Mouse (Mus musculus): ENCODE data around the gene Cd3e. TPM values are rescaled to one million over a fixed set of nuclear protein-coding genes. Genes with fewer than 3 reads are reported as not detected.

Cd3e gene
- polyA plus RNA-seq, 1 experiment from 2014 or later = not detected

DNA sequence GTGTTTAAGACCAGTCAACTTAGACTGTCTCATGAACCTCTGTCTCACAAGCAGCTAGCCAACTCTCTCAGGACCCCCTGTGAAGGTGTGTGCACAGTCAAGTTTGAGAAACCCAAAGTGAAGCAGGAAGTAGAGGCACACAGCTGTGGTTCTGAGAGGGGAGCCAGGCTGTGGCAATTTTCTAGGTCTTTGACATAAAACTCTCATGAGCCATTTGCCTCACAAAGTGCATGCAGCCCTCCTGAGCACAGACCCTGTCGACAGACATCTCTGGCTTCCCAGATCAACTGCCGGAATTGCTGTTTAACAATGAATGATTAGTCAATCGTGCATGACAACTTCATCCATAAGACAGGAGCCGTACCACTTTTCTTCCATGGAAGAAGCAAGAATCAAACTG lies 1.1 kb downstream of the Cd3e start:
- Histone ChIP-seq H3K4me2 (no peak overlapping the region), H3K9me3 (replicated peaks; ENCODE audit: control insufficient read depth, low read length) (no peaks in the 10 kb centered on the region), H3K9ac (ENCODE audit: low read depth, low read length) (no peak overlapping the region), H3K36me3 (ENCODE audit: control insufficient read depth, insufficient read depth, low read length) (no peaks in the 10 kb centered on the region), H3K27me3 (ENCODE audit: control insufficient read depth, insufficient read depth, low read length) (0 out of 2 replicates have a peak, but pooled peaks cover 2% of the 10 kb centered on the region), H3K4me1 (ENCODE audit: control insufficient read depth, insufficient read depth, low read length) (no peaks in the 10 kb centered on the region), H3K4me3 (ENCODE audit: low read depth, low read length) (no peak overlapping the region), H3K27ac (ENCODE audit: low read depth, low read length) (no peak overlapping the region)
- WGBS (ENCODE audit: insufficient replicate concordance) = 79% methylated on average over 4 of the region's 4 CpGs
- ATAC-seq (replicated peaks; ENCODE audit: insufficient number of reproducible peaks, low FRiP score, low TSS enrichment) = no peak

DNA sequence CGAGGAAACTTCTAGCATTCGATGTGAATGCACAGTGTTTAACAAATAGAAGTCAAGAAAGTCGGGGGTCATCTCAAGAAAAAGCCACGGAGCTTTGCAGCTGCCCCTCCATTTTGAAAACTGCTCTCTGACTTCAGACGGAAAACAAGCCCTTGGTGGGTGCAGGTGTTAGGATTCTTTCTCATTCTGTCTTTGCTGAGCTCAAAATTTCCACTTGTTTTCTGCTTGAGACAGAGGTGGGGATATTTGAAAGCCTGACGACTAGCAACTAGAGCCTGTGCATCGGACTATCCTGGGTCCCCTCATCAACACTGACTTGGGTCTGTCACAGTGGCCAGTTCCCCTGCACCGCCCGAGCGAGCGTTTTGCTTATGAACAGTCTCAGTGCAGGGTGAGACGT lies 2.0 kb downstream of the Cd3e start:
- H3K9ac ChIP-seq (ENCODE audit: low read depth, low read length) = no peak overlapping the region
- no peak overlapping the region for H3K4me3 ChIP-seq (ENCODE audit: low read depth, low read length)
- H3K27ac ChIP-seq (ENCODE audit: low read depth, low read length) = no peak overlapping the region
- H3K9me3 ChIP-seq (replicated peaks; ENCODE audit: control insufficient read depth, low read length) = no peaks in the 10 kb centered on the region
- H3K4me2 ChIP-seq = no peak overlapping the region
- ATAC-seq (replicated peaks; ENCODE audit: insufficient number of reproducible peaks, low FRiP score, low TSS enrichment) = no peak
- 0 out of 2 replicates have a peak, but pooled peaks cover 2% of the 10 kb centered on the region for H3K27me3 ChIP-seq (ENCODE audit: control insufficient read depth, insufficient read depth, low read length)
- WGBS (ENCODE audit: insufficient replicate concordance) = 71% methylated on average over 12 of the region's 12 CpGs
- no peaks in the 10 kb centered on the region for H3K4me1 ChIP-seq (ENCODE audit: control insufficient read depth, insufficient read depth, low read length)
- no peaks in the 10 kb centered on the region for H3K36me3 ChIP-seq (ENCODE audit: control insufficient read depth, insufficient read depth, low read length)

DNA sequence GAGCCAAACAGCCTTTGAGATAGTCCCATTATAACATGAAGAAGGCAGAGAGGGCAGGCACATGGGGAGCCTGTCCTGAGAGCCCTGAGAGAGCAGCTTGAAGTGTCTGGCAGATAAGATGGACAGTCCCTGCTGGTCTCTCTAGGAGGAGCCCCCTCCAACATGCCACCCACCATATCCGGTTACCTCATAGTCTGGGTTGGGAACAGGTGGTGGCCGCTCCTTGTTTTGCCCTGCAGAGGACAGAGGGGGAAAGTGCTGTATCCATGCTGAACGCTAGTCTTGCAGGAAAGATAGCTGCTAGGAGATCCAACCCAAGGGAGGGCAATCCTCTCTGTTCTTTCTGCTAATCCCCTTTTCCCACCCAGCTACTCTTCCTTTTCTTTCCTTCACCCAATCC lies 9.2 kb downstream of the Cd3e start:
- H3K36me3 ChIP-seq (ENCODE audit: control insufficient read depth, insufficient read depth, low read length) = no peaks in the 10 kb centered on the region
- 0 out of 2 replicates have a peak, but pooled peaks cover 2% of the 10 kb centered on the region for H3K4me1 ChIP-seq (ENCODE audit: control insufficient read depth, insufficient read depth, low read length)
- no peak overlapping the region for H3K27ac ChIP-seq (ENCODE audit: low read depth, low read length)
- no peak overlapping the region for H3K4me2 ChIP-seq
- no peak; the same call in 1 of the 2 replicates for ATAC-seq (replicated peaks; ENCODE audit: insufficient number of reproducible peaks, low FRiP score, low TSS enrichment)
- H3K4me3 ChIP-seq (ENCODE audit: low read depth, low read length) = no peak overlapping the region
- no peaks in the 10 kb centered on the region for H3K9me3 ChIP-seq (replicated peaks; ENCODE audit: control insufficient read depth, low read length)
- 0 out of 2 replicates have a peak, but pooled peaks cover 2% of the 10 kb centered on the region for H3K27me3 ChIP-seq (ENCODE audit: control insufficient read depth, insufficient read depth, low read length)
- 51% methylated on average over 3 of the region's 3 CpGs for WGBS (ENCODE audit: insufficient replicate concordance)
- no peak overlapping the region for H3K9ac ChIP-seq (ENCODE audit: low read depth, low read length)

DNA sequence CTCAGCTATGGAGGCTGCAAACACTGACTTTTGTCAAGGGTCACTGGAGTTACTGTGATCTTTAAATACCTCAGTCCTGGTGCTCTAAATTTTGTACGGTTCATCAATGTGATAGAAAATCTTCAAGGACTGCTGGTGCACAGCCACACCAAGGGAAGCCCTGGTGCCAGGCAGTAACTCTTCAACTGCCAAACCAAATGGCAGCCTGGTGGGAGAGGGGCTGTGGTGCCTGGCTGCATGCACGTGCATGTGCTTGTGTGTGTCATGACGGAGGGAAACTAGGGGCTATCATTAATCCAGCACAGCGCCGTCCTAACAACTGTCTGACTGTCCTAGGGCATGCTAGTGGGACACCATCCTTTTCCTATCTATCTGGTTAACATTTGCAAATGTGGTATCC lies 9.7 kb downstream of the Cd3e start:
- no peak for ATAC-seq (replicated peaks; ENCODE audit: insufficient number of reproducible peaks, low FRiP score, low TSS enrichment)
- 0 out of 2 replicates have a peak, but pooled peaks cover 2% of the 10 kb centered on the region for H3K27me3 ChIP-seq (ENCODE audit: control insufficient read depth, insufficient read depth, low read length)

DNA sequence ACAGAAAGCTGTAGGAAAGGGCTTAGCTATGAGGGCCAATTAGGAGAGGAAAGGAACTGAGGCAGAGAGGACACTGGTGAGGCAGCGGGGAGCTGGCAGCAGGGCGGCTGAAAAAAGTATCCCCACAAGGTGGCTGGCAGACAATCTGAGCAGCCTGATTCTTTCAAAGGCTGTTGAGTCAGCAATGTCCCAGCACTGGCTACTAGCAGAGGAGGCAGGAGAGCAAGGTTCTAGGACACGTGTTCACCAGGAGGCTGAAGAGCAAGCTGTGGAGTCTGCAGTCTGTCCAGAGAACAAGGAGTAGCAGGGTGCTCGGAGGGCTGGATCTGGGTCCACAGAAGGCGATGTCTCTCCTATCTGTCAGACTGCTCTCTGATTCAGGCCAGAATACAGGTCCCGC lies 10.3 kb downstream of the Cd3e start:
- ATAC-seq (replicated peaks; ENCODE audit: insufficient number of reproducible peaks, low FRiP score, low TSS enrichment) = no peak
- Histone ChIP-seq H3K27ac (ENCODE audit: low read depth, low read length) (no peak overlapping the region), H3K4me2 (no peak overlapping the region), H3K36me3 (ENCODE audit: control insufficient read depth, insufficient read depth, low read length) (no peaks in the 10 kb centered on the region), H3K4me1 (ENCODE audit: control insufficient read depth, insufficient read depth, low read length) (0 out of 2 replicates have a peak, but pooled peaks cover 2% of the 10 kb centered on the region), H3K27me3 (ENCODE audit: control insufficient read depth, insufficient read depth, low read length) (0 out of 2 replicates have a peak, but pooled peaks cover 2% of the 10 kb centered on the region), H3K9ac (ENCODE audit: low read depth, low read length) (no peak overlapping the region), H3K9me3 (replicated peaks; ENCODE audit: control insufficient read depth, low read length) (no peaks in the 10 kb centered on the region), H3K4me3 (ENCODE audit: low read depth, low read length) (no peak overlapping the region)
- WGBS (ENCODE audit: insufficient replicate concordance) = 50% methylated on average over 6 of the region's 6 CpGs

More for the DNA sequence above, 9.7 kb downstream of the Cd3e start:
- Histone ChIP-seq H3K27ac (ENCODE audit: low read depth, low read length) (no peak overlapping the region), H3K4me1 (ENCODE audit: control insufficient read depth, insufficient read depth, low read length) (0 out of 2 replicates have a peak, but pooled peaks cover 2% of the 10 kb centered on the region), H3K9me3 (replicated peaks; ENCODE audit: control insufficient read depth, low read length) (no peaks in the 10 kb centered on the region), H3K4me3 (ENCODE audit: low read depth, low read length) (no peak overlapping the region), H3K4me2 (no peak overlapping the region), H3K36me3 (ENCODE audit: control insufficient read depth, insufficient read depth, low read length) (no peaks in the 10 kb centered on the region), H3K9ac (ENCODE audit: low read depth, low read length) (no peak overlapping the region)
- 77% methylated on average over 5 of the region's 5 CpGs for WGBS (ENCODE audit: insufficient replicate concordance)

DNA sequence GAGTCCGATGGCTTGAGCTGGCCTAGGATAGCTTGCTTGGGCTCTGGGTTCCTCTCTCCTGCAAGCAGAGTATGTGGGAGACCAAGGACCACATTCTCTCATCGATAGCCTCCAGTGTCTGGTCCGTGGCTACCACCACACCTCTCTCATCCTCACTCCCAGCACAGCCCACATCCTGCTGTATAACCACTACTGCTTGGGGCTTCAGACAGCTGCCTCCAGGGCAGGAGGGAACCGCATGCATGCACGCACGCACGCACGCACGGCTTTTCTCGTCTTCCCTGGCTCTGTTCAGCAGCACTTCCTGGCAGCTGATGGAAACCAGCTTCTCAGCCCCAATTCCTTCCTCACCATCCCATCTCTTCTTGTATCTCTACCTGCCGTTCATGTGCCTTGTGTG lies 11.3 kb downstream of the Cd3e start:
- no peaks in the 10 kb centered on the region for H3K36me3 ChIP-seq (ENCODE audit: control insufficient read depth, insufficient read depth, low read length)
- 0 out of 2 replicates have a peak, but pooled peaks cover 2% of the 10 kb centered on the region for H3K27me3 ChIP-seq (ENCODE audit: control insufficient read depth, insufficient read depth, low read length)
- 72% methylated on average over 11 of the region's 11 CpGs for WGBS (ENCODE audit: insufficient replicate concordance)
- H3K4me3 ChIP-seq (ENCODE audit: low read depth, low read length) = no peak overlapping the region
- no peak overlapping the region for H3K4me2 ChIP-seq
- no peak overlapping the region for H3K27ac ChIP-seq (ENCODE audit: low read depth, low read length)
- 0 out of 2 replicates have a peak, but pooled peaks cover 2% of the 10 kb centered on the region for H3K4me1 ChIP-seq (ENCODE audit: control insufficient read depth, insufficient read depth, low read length)
- ATAC-seq (replicated peaks; ENCODE audit: insufficient number of reproducible peaks, low FRiP score, low TSS enrichment) = no peak
- H3K9me3 ChIP-seq (replicated peaks; ENCODE audit: control insufficient read depth, low read length) = no peaks in the 10 kb centered on the region
- no peak overlapping the region for H3K9ac ChIP-seq (ENCODE audit: low read depth, low read length)

DNA sequence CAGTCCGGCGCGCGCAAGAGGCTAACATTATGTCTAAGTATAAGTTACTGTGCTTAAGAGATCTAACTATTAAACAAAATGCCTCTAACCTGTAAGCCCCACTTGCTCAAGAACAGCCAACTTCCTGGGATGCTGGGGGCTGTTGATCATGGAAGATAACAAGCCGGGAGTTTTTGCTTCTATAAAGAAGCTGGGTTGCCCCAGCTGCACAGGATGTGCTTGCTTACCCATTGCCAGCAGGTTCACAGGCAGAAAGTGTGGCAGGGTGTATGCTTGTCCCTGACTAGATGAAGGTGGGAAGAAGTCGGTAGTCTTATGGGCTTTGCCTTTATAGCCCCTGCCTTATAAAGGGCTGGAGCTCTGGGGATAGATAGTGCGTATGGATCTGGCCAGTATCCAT lies 12.8 kb downstream of the Cd3e start:
- Histone ChIP-seq H3K4me2 (no peak overlapping the region), H3K9me3 (replicated peaks; ENCODE audit: control insufficient read depth, low read length) (no peaks in the 10 kb centered on the region), H3K4me1 (ENCODE audit: control insufficient read depth, insufficient read depth, low read length) (0 out of 2 replicates have a peak, but pooled peaks cover 2% of the 10 kb centered on the region), H3K27me3 (ENCODE audit: control insufficient read depth, insufficient read depth, low read length) (no peaks in the 10 kb centered on the region), H3K4me3 (ENCODE audit: low read depth, low read length) (no peak overlapping the region), H3K36me3 (ENCODE audit: control insufficient read depth, insufficient read depth, low read length) (no peaks in the 10 kb centered on the region), H3K9ac (ENCODE audit: low read depth, low read length) (no peak overlapping the region), H3K27ac (ENCODE audit: low read depth, low read length) (no peak overlapping the region)
- WGBS (ENCODE audit: insufficient replicate concordance) = 89% methylated on average over 7 of the region's 7 CpGs
- no peak for ATAC-seq (replicated peaks; ENCODE audit: insufficient number of reproducible peaks, low FRiP score, low TSS enrichment)

DNA sequence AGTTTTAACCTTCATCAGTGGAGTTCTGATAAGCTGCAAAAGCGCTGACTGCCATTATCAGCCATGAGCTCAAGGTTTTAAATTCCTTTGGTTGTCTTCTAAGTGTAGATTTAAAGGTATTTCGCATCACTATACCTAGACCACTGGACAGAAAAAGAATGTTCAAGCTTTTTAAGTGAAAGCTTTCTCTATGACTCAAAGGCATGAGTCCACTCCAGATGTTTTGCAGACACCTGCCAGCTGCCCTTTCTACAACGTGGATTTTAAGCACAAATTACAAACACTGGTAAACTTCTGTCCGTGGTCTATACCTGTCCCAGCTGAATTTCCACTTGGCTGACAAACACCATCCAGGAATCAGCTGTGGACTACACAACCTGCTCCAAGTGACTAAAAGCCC lies 14.5 kb downstream of the Cd3e start:
- Histone ChIP-seq H3K27me3 (ENCODE audit: control insufficient read depth, insufficient read depth, low read length) (no peaks in the 10 kb centered on the region), H3K36me3 (ENCODE audit: control insufficient read depth, insufficient read depth, low read length) (no peaks in the 10 kb centered on the region), H3K4me2 (no peak overlapping the region), H3K27ac (ENCODE audit: low read depth, low read length) (no peak overlapping the region), H3K4me3 (ENCODE audit: low read depth, low read length) (no peak overlapping the region), H3K4me1 (ENCODE audit: control insufficient read depth, insufficient read depth, low read length) (no peaks in the 10 kb centered on the region), H3K9ac (ENCODE audit: low read depth, low read length) (no peak overlapping the region), H3K9me3 (replicated peaks; ENCODE audit: control insufficient read depth, low read length) (no peaks in the 10 kb centered on the region)
- no peak for ATAC-seq (replicated peaks; ENCODE audit: insufficient number of reproducible peaks, low FRiP score, low TSS enrichment)
- WGBS (ENCODE audit: insufficient replicate concordance) = 62% methylated on average over 4 of the region's 4 CpGs

DNA sequence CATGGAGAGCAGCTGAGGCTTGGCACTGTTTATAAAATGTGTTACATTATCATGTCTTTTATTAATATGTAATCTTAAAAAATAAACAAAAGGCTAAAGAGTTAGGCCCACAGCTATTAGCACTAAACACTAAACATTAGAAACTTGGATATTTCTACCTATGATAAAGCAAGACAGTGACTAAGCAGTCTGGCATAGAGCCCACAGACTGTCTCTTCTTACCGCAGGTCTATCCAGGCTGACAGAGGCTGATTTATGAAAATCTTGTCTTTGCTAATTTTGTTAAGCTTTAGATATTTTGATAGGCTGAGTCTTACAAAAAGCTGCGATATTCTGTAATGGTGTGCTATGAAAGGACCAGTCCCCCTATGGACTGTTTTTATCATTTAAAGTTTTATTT lies 16.2 kb downstream of the Cd3e start:
- Histone ChIP-seq H3K27me3 (ENCODE audit: control insufficient read depth, insufficient read depth, low read length) (no peaks in the 10 kb centered on the region), H3K4me3 (ENCODE audit: low read depth, low read length) (no peak overlapping the region), H3K9ac (ENCODE audit: low read depth, low read length) (no peak overlapping the region), H3K4me2 (no peak overlapping the region), H3K9me3 (replicated peaks; ENCODE audit: control insufficient read depth, low read length) (no peaks in the 10 kb centered on the region), H3K4me1 (ENCODE audit: control insufficient read depth, insufficient read depth, low read length) (no peaks in the 10 kb centered on the region), H3K36me3 (ENCODE audit: control insufficient read depth, insufficient read depth, low read length) (no peaks in the 10 kb centered on the region), H3K27ac (ENCODE audit: low read depth, low read length) (no peak overlapping the region)
- 81% methylated on average over 2 of the region's 2 CpGs for WGBS (ENCODE audit: insufficient replicate concordance)
- no peak for ATAC-seq (replicated peaks; ENCODE audit: insufficient number of reproducible peaks, low FRiP score, low TSS enrichment)

Measured in heart, embryonic 11.5 days (tissue).